Mouse (Mus musculus): ENCODE measurements at regions not wholly inside any gene's neighbourhood (a gene's known extent, or its start where the extent isn't known, plus 50 kb on each side); places are given as distances from the start of the nearest gene placed in this dataset.

GRCm38 (mm10) chr9:86230673-86231350, 233.9 kb downstream of the Ube2cbp start:
- DNase-seq (ENCODE audit: low read depth, low spot score) = no peak

GRCm38 (mm10) chr9:86231692-86232091, 233.1 kb downstream of the Ube2cbp start:
- DNase-seq (ENCODE audit: low read depth, low spot score) = no peak

- DNase-seq (ENCODE audit: low read depth, low spot score) = no peak
Measured at GRCm38 (mm10) chr9:86232174-86232573, 232.6 kb downstream of the Ube2cbp start.

GRCm38 (mm10) chr9:86233775-86234174, 231.0 kb downstream of the Ube2cbp start:
- DNase-seq (ENCODE audit: low read depth, low spot score) = no peak

GRCm38 (mm10) chr9:86238691-86239090, 226.1 kb downstream of the Ube2cbp start:
- no peak for DNase-seq (ENCODE audit: low read depth, low spot score)

- DNase-seq (ENCODE audit: low read depth, low spot score) = no peak
Measured at GRCm38 (mm10) chr9:86240287-86240686, 224.5 kb downstream of the Ube2cbp start.

GRCm38 (mm10) chr9:86240896-86241295, 223.9 kb downstream of the Ube2cbp start:
- DNase-seq (ENCODE audit: low read depth, low spot score) = no peak

GRCm38 (mm10) chr9:86250197-86250596, 214.6 kb downstream of the Ube2cbp start:
- no peak for DNase-seq (ENCODE audit: low read depth, low spot score)

GRCm38 (mm10) chr9:86251331-86251730, 213.4 kb downstream of the Ube2cbp start:
- DNase-seq (ENCODE audit: low read depth, low spot score) = no peak

Data from telencephalon, adult 2 months (tissue).